Mouse (Mus musculus) liver (tissue): ENCODE data around the gene Fndc10.
"Not testable (repeated sequence)": the region's sequence is repeated elsewhere in the genome, so short reads cannot be mapped to it uniquely, and the experiment has no call there.

ENCODE experiments used
- DNase-seq: peaks from one replicate; pipeline ENCODE4 v3.0.0-alpha.2; 2020; ENCODE audit warnings: mixed read lengths

The Fndc10 gene

GRCm38 (mm10) chr4:155738262-155738661, 44.1 kb downstream of the Fndc10 start:
- no peak for DNase-seq

- no peak for DNase-seq
Measured at GRCm38 (mm10) chr4:155739152-155739551, 45.0 kb downstream of the Fndc10 start.

GRCm38 (mm10) chr4:155739741-155740636, 45.8 kb downstream of the Fndc10 start:
- no peak for DNase-seq

GRCm38 (mm10) chr4:155740681-155741080, 46.5 kb downstream of the Fndc10 start:
- DNase-seq: not testable (repeated sequence)

- no peak for DNase-seq
Measured at GRCm38 (mm10) chr4:155742684-155743083, 48.5 kb downstream of the Fndc10 start.

- DNase-seq: no peak
Measured at GRCm38 (mm10) chr4:155744474-155744873, 50.3 kb downstream of the Fndc10 start.

GRCm38 (mm10) chr4:155745136-155745535, 51.0 kb downstream of the Fndc10 start:
- no peak for DNase-seq
